Mouse (Mus musculus): Measurements from ENCODE around the gene Gpr22. TPM values are rescaled to one million over a fixed set of nuclear protein-coding genes. Genes with fewer than 3 reads are reported as not detected.

Gene Gpr22
- polyA plus RNA-seq, 1 experiment from 2014 or later = 0.08 TPM

DNA sequence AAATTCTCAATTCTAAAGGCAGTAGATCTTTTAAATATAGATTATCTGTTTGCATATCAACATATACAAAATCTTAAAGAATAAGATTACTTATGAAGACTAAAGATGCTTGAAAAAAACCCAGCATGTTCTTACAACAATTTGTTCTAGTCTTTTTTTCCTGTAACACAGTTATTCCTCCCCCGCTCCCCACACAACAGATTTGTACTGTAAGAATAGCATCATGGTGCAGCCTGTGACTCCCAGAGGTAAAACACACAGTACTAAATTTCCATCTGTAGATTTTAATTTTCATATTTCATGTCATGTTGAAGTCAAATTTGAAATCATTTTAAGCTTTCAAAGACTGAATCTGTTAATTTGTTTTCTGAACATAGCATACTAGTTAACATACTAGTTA, 16.4 kb upstream of the Gpr22 start:
- Histone ChIP-seq H3K9me3 (ENCODE audit: low read length) (no peaks in the 10 kb centered on the region), H3K4me2 (replicated peaks; ENCODE audit: low read depth, low read length) (no peak overlapping the region), H3K9ac (replicated peaks; ENCODE audit: low read depth) (no peak overlapping the region), H3K36me3 (ENCODE audit: insufficient read depth, low read length) (no peaks in the 10 kb centered on the region), H3K27me3 (replicated peaks; ENCODE audit: insufficient read depth, low read length) (no peaks in the 10 kb centered on the region), H3K4me3 (ENCODE audit: low read depth, low read length) (no peak overlapping the region), H3K4me1 (ENCODE audit: insufficient read depth, low read depth, low read length) (no peaks in the 10 kb centered on the region), H3K27ac (ENCODE audit: low read length) (no peak overlapping the region)
- DNase-seq (ENCODE audit: low spot score) (no peak), ATAC-seq (no peak)
- 92% methylated on average over 1 of the region's 1 CpGs for WGBS
- TF ChIP-seq EP300 (IDR thresholded peaks at IDR 0.05) (no peak), CTCF (IDR thresholded peaks at IDR 0.05) (no peak)

DNA sequence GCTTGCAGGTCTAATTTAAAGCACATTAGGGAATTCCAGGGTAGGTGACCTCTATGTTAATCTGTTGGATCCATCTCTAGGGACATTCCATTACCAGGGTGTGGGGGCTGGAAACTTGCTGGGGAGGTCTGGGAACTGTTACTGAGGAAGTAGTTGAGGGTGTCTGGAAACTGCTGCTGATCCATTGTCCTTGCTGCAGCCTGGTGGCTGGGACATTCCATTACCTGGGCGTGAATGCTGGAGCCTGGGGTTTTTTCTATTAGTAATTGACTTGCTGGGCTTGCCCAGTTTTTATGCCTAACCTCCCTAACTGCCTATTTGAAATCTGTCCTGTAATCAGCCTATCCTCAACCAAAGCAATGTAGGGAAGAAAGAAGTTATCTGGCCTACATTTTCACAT, 13.0 kb upstream of the Gpr22 start:
- no peak for TF ChIP-seq EP300 (IDR thresholded peaks at IDR 0.05)
- TF ChIP-seq CTCF (IDR thresholded peaks at IDR 0.05) = no peak
- Histone ChIP-seq H3K4me1 (ENCODE audit: insufficient read depth, low read depth, low read length) (no peaks in the 10 kb centered on the region), H3K27ac (ENCODE audit: low read length) (no peak overlapping the region), H3K27me3 (replicated peaks; ENCODE audit: insufficient read depth, low read length) (no peaks in the 10 kb centered on the region), H3K4me2 (replicated peaks; ENCODE audit: low read depth, low read length) (no peak overlapping the region), H3K9me3 (ENCODE audit: low read length) (no peaks in the 10 kb centered on the region), H3K9ac (replicated peaks; ENCODE audit: low read depth) (no peak overlapping the region), H3K36me3 (ENCODE audit: insufficient read depth, low read length) (no peaks in the 10 kb centered on the region), H3K4me3 (ENCODE audit: low read depth, low read length) (no peak overlapping the region)
- peak; percentile 13 for DNase-seq (ENCODE audit: low spot score)
- ATAC-seq = no peak
- WGBS = 52% methylated on average over 1 of the region's 1 CpGs

DNA sequence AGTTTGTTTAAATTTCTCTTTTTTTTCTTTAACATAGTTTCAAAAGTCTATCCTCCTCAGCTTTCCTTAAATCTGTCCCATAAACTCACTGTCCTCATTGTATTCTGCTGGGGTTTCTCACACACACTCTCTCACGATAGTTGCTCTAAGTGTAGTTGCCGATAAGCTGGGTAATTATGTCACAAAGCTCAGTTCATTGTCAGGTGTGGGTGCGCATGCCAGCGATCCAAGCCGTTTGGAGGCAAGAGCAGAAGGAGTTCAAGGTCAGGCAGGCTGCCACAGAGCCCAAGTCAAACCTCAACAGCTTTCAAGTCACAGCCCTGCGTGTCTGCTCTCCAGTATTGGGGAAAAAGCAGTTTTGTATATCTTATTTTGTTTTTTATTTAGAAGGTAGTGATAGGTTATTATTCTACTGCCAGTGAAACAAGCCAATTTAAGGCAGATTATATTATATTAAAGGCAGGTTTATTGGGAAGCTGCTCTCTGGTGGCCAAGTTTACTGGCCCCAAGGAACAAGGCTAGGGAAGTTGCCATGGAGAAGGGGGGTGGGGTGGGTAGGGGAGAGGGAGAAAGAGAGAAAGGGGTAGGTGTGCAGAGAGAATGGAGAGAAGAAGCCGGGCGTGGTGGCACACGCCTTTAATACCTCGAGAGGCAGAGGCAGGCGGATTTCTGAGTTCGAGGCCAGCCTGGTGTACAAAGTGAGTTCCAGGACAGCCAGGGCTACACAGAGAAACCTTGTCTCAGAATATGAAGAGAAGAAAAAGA, 11.9 kb upstream of the Gpr22 start:
- Histone ChIP-seq H3K9ac (replicated peaks; ENCODE audit: low read depth) (no peak overlapping the region), H3K4me3 (ENCODE audit: low read depth, low read length) (no peak overlapping the region), H3K27me3 (replicated peaks; ENCODE audit: insufficient read depth, low read length) (no peaks in the 10 kb centered on the region), H3K4me1 (ENCODE audit: insufficient read depth, low read depth, low read length) (no peaks in the 10 kb centered on the region), H3K36me3 (ENCODE audit: insufficient read depth, low read length) (no peaks in the 10 kb centered on the region), H3K4me2 (replicated peaks; ENCODE audit: low read depth, low read length) (no peak overlapping the region), H3K27ac (ENCODE audit: low read length) (no peak overlapping the region), H3K9me3 (ENCODE audit: low read length) (no peaks in the 10 kb centered on the region)
- ATAC-seq = no peak
- TF ChIP-seq CTCF (IDR thresholded peaks at IDR 0.05) (no peak), EP300 (IDR thresholded peaks at IDR 0.05) (no peak)
- DNase-seq (ENCODE audit: low spot score) = no peak
- 83% methylated on average over 12 of the region's 12 CpGs for WGBS

DNA sequence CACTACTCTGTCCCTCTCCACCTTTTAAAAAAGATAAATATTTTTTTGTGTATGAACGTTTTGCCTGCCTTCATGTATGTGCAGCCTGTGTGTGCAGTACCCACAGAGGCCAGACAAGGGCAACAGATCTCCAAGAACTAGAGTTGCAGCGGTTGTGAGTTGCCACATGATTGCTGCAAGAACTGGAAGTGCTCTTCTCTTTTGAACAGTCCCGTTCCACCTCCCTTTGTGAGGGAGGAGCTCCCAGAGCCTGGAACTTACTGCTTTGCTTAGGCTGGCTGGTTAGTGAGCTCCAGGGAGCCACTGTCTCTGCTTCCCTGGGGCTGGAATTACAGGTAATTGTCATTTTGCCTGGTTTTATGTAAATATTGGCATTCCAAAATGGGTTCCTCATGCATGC, 10.8 kb upstream of the Gpr22 start:
- 84% methylated on average over 3 of the region's 3 CpGs for WGBS
- DNase-seq (ENCODE audit: low spot score) = no peak
- Histone ChIP-seq H3K36me3 (ENCODE audit: insufficient read depth, low read length) (no peaks in the 10 kb centered on the region), H3K27ac (ENCODE audit: low read length) (no peak overlapping the region), H3K9me3 (ENCODE audit: low read length) (no peaks in the 10 kb centered on the region), H3K4me2 (replicated peaks; ENCODE audit: low read depth, low read length) (no peak overlapping the region), H3K4me3 (ENCODE audit: low read depth, low read length) (no peak overlapping the region), H3K27me3 (replicated peaks; ENCODE audit: insufficient read depth, low read length) (no peaks in the 10 kb centered on the region), H3K9ac (replicated peaks; ENCODE audit: low read depth) (no peak overlapping the region), H3K4me1 (ENCODE audit: insufficient read depth, low read depth, low read length) (no peaks in the 10 kb centered on the region)
- no peak for TF ChIP-seq EP300 (IDR thresholded peaks at IDR 0.05)
- TF ChIP-seq CTCF (IDR thresholded peaks at IDR 0.05) = no peak
- ATAC-seq = no peak

DNA sequence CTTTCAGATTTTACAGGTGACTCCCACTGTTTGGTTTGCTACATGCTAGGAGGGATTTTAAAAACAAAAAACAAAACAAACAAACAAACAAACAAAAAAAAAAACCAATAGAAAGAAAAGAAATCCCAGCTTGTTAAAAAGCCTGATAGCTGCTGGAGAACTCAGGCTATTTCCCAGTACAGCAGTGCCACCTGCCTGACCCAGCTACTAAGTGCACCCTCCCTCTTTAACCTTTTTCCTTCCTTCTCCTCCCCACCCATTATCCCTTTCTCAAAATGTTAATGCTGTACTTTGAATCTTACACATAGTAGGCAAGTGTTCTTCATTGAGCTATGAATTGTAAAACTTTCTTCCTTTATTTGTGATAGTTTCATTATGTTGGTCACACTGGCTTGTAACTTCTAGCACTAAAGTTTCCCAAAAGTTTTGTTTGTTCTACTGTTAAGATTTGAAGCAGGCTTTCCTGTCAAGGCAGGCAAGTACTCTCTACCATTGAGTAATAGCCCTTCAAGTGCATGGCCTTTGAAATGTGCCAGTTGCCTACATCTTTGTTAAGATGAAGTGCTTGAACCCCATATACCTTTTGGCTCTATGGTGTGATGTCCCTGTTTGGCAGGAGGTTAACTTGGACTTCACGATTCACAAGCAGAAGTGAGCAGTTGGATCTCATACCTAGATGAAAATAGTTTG, 6.0 kb upstream of the Gpr22 start:
- no peaks in the 10 kb centered on the region for H3K36me3 ChIP-seq (ENCODE audit: insufficient read depth, low read length)
- DNase-seq (ENCODE audit: low spot score) (peak; percentile 80), ATAC-seq (peak; percentile 87)
- no peaks in the 10 kb centered on the region for H3K27me3 ChIP-seq (replicated peaks; ENCODE audit: insufficient read depth, low read length)
- H3K9ac ChIP-seq (replicated peaks; ENCODE audit: low read depth) = no peak overlapping the region
- no peak overlapping the region for H3K27ac ChIP-seq (ENCODE audit: low read length)
- peaks cover 4% of the 10 kb centered on the region; the same call in 1 of the 2 replicates for H3K4me1 ChIP-seq (ENCODE audit: insufficient read depth, low read depth, low read length)
- peak overlapping the region; percentile 25; the same call in 1 of the 2 replicates for H3K4me2 ChIP-seq (replicated peaks; ENCODE audit: low read depth, low read length)
- TF ChIP-seq EP300 (IDR thresholded peaks at IDR 0.05) (peak; percentile 68), CTCF (IDR thresholded peaks at IDR 0.05) (peak; percentile 73)
- no peak overlapping the region for H3K4me3 ChIP-seq (ENCODE audit: low read depth, low read length)
- no peaks in the 10 kb centered on the region for H3K9me3 ChIP-seq (ENCODE audit: low read length)
- 53% methylated on average over 1 of the region's 1 CpGs for WGBS

DNA sequence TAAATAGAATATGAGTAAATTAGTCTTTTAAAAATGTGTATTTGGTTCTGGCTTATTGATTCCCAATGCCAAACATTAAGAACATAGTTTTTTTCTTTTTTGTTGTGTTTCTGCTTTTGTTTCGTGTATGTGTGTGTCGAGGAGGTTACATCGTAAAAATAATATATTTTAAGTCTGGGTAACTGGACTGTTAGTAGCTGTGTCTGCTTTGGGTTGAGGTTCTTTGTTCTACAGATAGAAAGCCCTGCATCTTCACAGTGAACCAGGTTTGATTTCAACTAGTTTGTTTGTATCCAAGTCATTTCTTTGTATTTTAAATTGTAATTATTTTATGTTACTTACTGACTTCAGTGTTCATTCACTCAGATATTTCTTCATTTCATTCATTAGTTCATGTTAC, 323 bp upstream of the Gpr22 start:
- Histone ChIP-seq H3K27ac (ENCODE audit: low read length) (no peak overlapping the region), H3K9me3 (ENCODE audit: low read length) (no peaks in the 10 kb centered on the region), H3K9ac (replicated peaks; ENCODE audit: low read depth) (no peak overlapping the region), H3K36me3 (ENCODE audit: insufficient read depth, low read length) (no peaks in the 10 kb centered on the region), H3K4me2 (replicated peaks; ENCODE audit: low read depth, low read length) (no peak overlapping the region), H3K4me1 (ENCODE audit: insufficient read depth, low read depth, low read length) (peaks cover under 1% of the 10 kb centered on the region; the same call in 1 of the 2 replicates), H3K4me3 (ENCODE audit: low read depth, low read length) (no peak overlapping the region), H3K27me3 (replicated peaks; ENCODE audit: insufficient read depth, low read length) (no peaks in the 10 kb centered on the region)
- TF ChIP-seq EP300 (IDR thresholded peaks at IDR 0.05) (no peak), CTCF (IDR thresholded peaks at IDR 0.05) (no peak)
- ATAC-seq (no peak), DNase-seq (ENCODE audit: low spot score) (no peak)
- WGBS = 91% methylated on average over 3 of the region's 3 CpGs

Measured in lung, postnatal 0 days (tissue).